ENCODE assay signal across 11 mouse cellular contexts in genomic region chr10:117672693-117673092, GRCm38 (mm10). TPM values are rescaled to one million over a fixed set of nuclear protein-coding genes. Genes with fewer than 3 reads are reported as not detected.
DNase-seq lines count a peak whose midpoint lies in the region; ATAC-seq lines count a peak whose summit lies in the region.
"Had no signal": no experiment of that assay in that cellular context is flagged by ENCODE, and none has a peak within 500 bp of the region (broad histone marks: within the 10 kb centered on the region; RNA-seq: fewer than 3 reads in every experiment).

No protein-coding gene starts in this region.

- WGBS in heart, embryonic 12.5 days: 48% methylated on average over 7 of the region's 7 CpGs

- no peak overlapping the region for H3K4me3 ChIP-seq in heart, embryonic 12.5 days
- H3K4me3 ChIP-seq: erythroblast, embryonic 14.5 days; liver, embryonic 12.5 days had no signal

- peaks cover 4% of the 10 kb centered on the region; the same call in 1 of the 2 replicates for H3K27me3 ChIP-seq in heart, embryonic 12.5 days (replicated peaks)

- no peak overlapping the region for H3K27ac ChIP-seq in heart, embryonic 12.5 days (ENCODE audit: poor library complexity, severe bottlenecking)
- H3K27ac ChIP-seq: liver, embryonic 12.5 days had no signal

- H3K36me3 ChIP-seq in heart, embryonic 12.5 days: no peaks in the 10 kb centered on the region
- H3K36me3 ChIP-seq: liver, embryonic 12.5 days had no signal

- 0 out of 2 replicates have a peak, but pooled peaks have one; percentile 51 for ATAC-seq in heart, embryonic 12.5 days (ENCODE audit: insufficient number of reproducible peaks, low FRiP score)
- ATAC-seq: liver, embryonic 12.5 days had no signal

- no peak overlapping the region for H3K4me2 ChIP-seq in heart, embryonic 12.5 days
- H3K4me2 ChIP-seq: liver, embryonic 12.5 days had no signal

- no peaks in the 10 kb centered on the region for H3K9me3 ChIP-seq in heart, embryonic 12.5 days (replicated peaks)
- H3K9me3 ChIP-seq: liver, embryonic 12.5 days had no signal

- DNase-seq in heart, adult 11 months: no peak
- DNase-seq in retina, postnatal 1 day: peak; percentile 34
- DNase-seq in retina, embryonic 14.5 days (ENCODE audit: low spot score): no peak
- peak; percentile 24 to 29 for DNase-seq in layer of hippocampus, postnatal 14 days (ENCODE audit: low spot score in 2 of 2)
- peak; percentile 61 for DNase-seq in telencephalon, adult 2 months (ENCODE audit: low read depth, low spot score)
- DNase-seq in thymus, adult 18-20 months: no peak
- no peak for DNase-seq in urinary bladder, postnatal 36 days (ENCODE audit: low spot score in 2 of 2)
- DNase-seq: heart, postnatal 4 days had no signal

- no peak overlapping the region for H3K9ac ChIP-seq in heart, embryonic 12.5 days
- H3K9ac ChIP-seq: liver, embryonic 12.5 days had no signal

- peaks cover 10% of the 10 kb centered on the region; the same call in 1 of the 2 replicates for H3K4me1 ChIP-seq in heart, embryonic 12.5 days (replicated peaks)

RNA-seq across cellular contexts. Expression of gene Mdm2, which starts 37.9 kb away (rescaled TPM):
- polyA plus RNA-seq in heart, embryonic 12.5 days (2016; fragmentation: Nextera tagmentation; extraction: Ambion mirVana): 55.7 and 57.4 TPM in 2 replicates
- 10 to 100 TPM; 59.1 to 62.8 TPM for total RNA-seq in layer of hippocampus, postnatal 14 days (2021)

RNA-seq across cellular contexts. Expression of gene Cpm, which starts 43.4 kb away (rescaled TPM):
- polyA plus RNA-seq in heart, embryonic 12.5 days (2016; fragmentation: Nextera tagmentation; extraction: Ambion mirVana): 1.5 and 2.5 TPM in 2 replicates
- total RNA-seq in layer of hippocampus, postnatal 14 days (2021): 1 to 10 TPM; 7.7 to 7.8 TPM
- polyA plus RNA-seq: erythroblast, embryonic 14.5 days had no signal

Comparison
In these comparisons a context has a peak if more than half of its experiments do, and no peak if none do; other contexts are left out.
1. DNase-seq: peak in retina, postnatal 1 day (single experiment), layer of hippocampus, postnatal 14 days (2 of 2) and telencephalon, adult 2 months (single experiment); none in heart, adult 11 months (single experiment), retina, embryonic 14.5 days (single experiment), thymus, adult 18-20 months (0 of 2) and urinary bladder, postnatal 36 days (0 of 2).